ENCODE assay signal across 8 mouse cellular contexts in genomic region chr5:45856876-45857253, GRCm38 (mm10). TPM values are rescaled to one million over a fixed set of nuclear protein-coding genes. Genes with fewer than 3 reads are reported as not detected.
DNase-seq lines count a peak whose midpoint lies in the region; ATAC-seq and TF ChIP-seq lines count a peak whose summit lies in the region.

No protein-coding gene starts in this region.

- H3K4me2 ChIP-seq in limb, embryonic 12.5 days, result peak overlapping the region; percentile 85

- peak overlapping the region; percentile 97 for H3K4me3 ChIP-seq in gastrocnemius, adult 2 months
- H3K4me3 ChIP-seq in thymus, adult 2 months (ENCODE audit: control insufficient read depth, insufficient read depth, low read length), result peak overlapping the region; percentile 82
- H3K4me3 ChIP-seq in limb, embryonic 12.5 days (replicated peaks), result peak overlapping the region; percentile 93
- peak overlapping the region; percentile 81 for H3K4me3 ChIP-seq in small intestine, adult 2 months (ENCODE audit: low read depth, low read length)

- H3K9me3 ChIP-seq in limb, embryonic 12.5 days, result no peaks in the 10 kb centered on the region

- no peak for DNase-seq in gastrocnemius, adult 2 months
- no peak for DNase-seq in gastrocnemius, adult 8-10 months (ENCODE audit: low spot score in 2 of 2)
- DNase-seq in thymus, adult 2 months, result peak; percentile 51
- no peak for DNase-seq in thymus, postnatal 0 days (ENCODE audit: low spot score)
- no peak for DNase-seq in spleen, postnatal 14 days (ENCODE audit: low spot score in 2 of 2)
- no peak for DNase-seq in kidney, postnatal 14 days

- H3K27me3 ChIP-seq in thymus, adult 2 months (ENCODE audit: control insufficient read depth, insufficient read depth, low read length), result no peaks in the 10 kb centered on the region
- no peaks in the 10 kb centered on the region for H3K27me3 ChIP-seq in limb, embryonic 12.5 days
- H3K27me3 ChIP-seq in small intestine, adult 2 months (ENCODE audit: control insufficient read depth, insufficient read depth, low read length), result no peaks in the 10 kb centered on the region

- peaks cover 3% of the 10 kb centered on the region; the same call in 1 of the 2 replicates for H3K4me1 ChIP-seq in thymus, adult 2 months (replicated peaks; ENCODE audit: control insufficient read depth, insufficient read depth, low read length)
- H3K4me1 ChIP-seq in limb, embryonic 12.5 days (replicated peaks), result peaks cover 4% of the 10 kb centered on the region; the same call in 1 of the 2 replicates
- no peaks in the 10 kb centered on the region for H3K4me1 ChIP-seq in small intestine, adult 2 months (ENCODE audit: control insufficient read depth, insufficient read depth, insufficient read length, low read length)

- TF ChIP-seq CTCF in gastrocnemius, adult 2 months (IDR thresholded peaks at IDR 0.05), result no peak
- TF ChIP-seq CTCF in thymus, adult 2 months (IDR thresholded peaks at IDR 0.05; ENCODE audit: borderline replicate concordance, control insufficient read depth, extremely low read depth, insufficient read depth, low read length, poor library complexity), result no peak
- no peak for TF ChIP-seq CTCF in small intestine, adult 2 months (IDR thresholded peaks at IDR 0.05; ENCODE audit: extremely low read depth, insufficient read length, insufficient replicate concordance, low read depth, low read length)

- peak; percentile 7; the same call in 1 of the 2 replicates for ATAC-seq in limb, embryonic 12.5 days (ENCODE audit: insufficient number of reproducible peaks, insufficient read depth, low FRiP score, low TSS enrichment, low read depth)

- no peaks in the 10 kb centered on the region for H3K36me3 ChIP-seq in thymus, adult 2 months (ENCODE audit: control insufficient read depth, insufficient read depth, low read length)
- no peaks in the 10 kb centered on the region for H3K36me3 ChIP-seq in limb, embryonic 12.5 days
- no peaks in the 10 kb centered on the region for H3K36me3 ChIP-seq in small intestine, adult 2 months (ENCODE audit: control insufficient read depth, insufficient read depth, low read length)

- intact Hi-C loops in gastrocnemius, adult 2 months (cut with DNase I), result loop anchor here (5.0 to 10.0 kb wide), 3 partner anchors 95 to 365 kb away; partner anchors contain the start of gene Lap3

- peak overlapping the region; percentile 94 for H3K9ac ChIP-seq in limb, embryonic 12.5 days (replicated peaks)

- under 1% methylated on average over 49 of the region's 56 CpGs for WGBS in thymus, adult 2 months
- WGBS in limb, embryonic 12.5 days, result 1% methylated on average over 47 of the region's 56 CpGs
- WGBS in small intestine, adult 2 months, result 2% methylated on average over 45 of the region's 56 CpGs

- peak overlapping the region; percentile 97 for H3K27ac ChIP-seq in gastrocnemius, adult 2 months
- H3K27ac ChIP-seq in thymus, adult 2 months (ENCODE audit: control insufficient read depth, insufficient read depth, low read length), result no peak overlapping the region
- peak overlapping the region; percentile 99 for H3K27ac ChIP-seq in limb, embryonic 12.5 days
- H3K27ac ChIP-seq in small intestine, adult 2 months (ENCODE audit: insufficient read depth, low read depth, low read length), result peak overlapping the region; percentile 89

- TF ChIP-seq POLR2A in thymus, adult 2 months (IDR thresholded peaks at IDR 0.05; ENCODE audit: control insufficient read depth, extremely low read depth, insufficient read depth, low read length, poor library complexity), result no peak
- TF ChIP-seq POLR2A in small intestine, adult 2 months (IDR thresholded peaks at IDR 0.05; ENCODE audit: low read depth, low read length), result no peak

RNA-seq across cellular contexts. Expression of gene Lcorl, which starts 0.6 kb away (rescaled TPM):
- 1 to 10 TPM; 5.4 to 6.3 TPM for total RNA-seq in gastrocnemius, adult 2 months (2021)
- total RNA-seq in gastrocnemius, adult 8-10 months (2022), result 1 to 10 TPM; 5.5 to 7.8 (median 6.0) TPM
- 1.9 and 2.9 TPM in 2 replicates for polyA plus RNA-seq in thymus, adult 2 months (2012; rRNA removed)
- 13.7 and 19.4 TPM in 2 replicates for polyA plus RNA-seq in thymus, postnatal 0 days (2015; fragmentation: Nextera tagmentation; extraction: Ambion mirVana)
- polyA plus RNA-seq in limb, embryonic 12.5 days (2016; fragmentation: Nextera tagmentation; extraction: Ambion mirVana), result 27.2 and 27.8 TPM in 2 replicates
- 1.2 and 2.2 TPM in 2 replicates for polyA plus RNA-seq in small intestine, adult 2 months (2012; rRNA removed)
